Mouse (Mus musculus) lung, postnatal 10 days (tissue): Measurements from ENCODE around the gene Tbc1d32.
"Not testable (repeated sequence)": the region's sequence is repeated elsewhere in the genome, so short reads cannot be mapped to it uniquely, and the experiment has no call there.

Experiments used
- DNase-seq: peaks from one replicate; pipeline ENCODE4 v3.0.0; 2021

The Tbc1d32 gene

GRCm38 (mm10) chr10:56228568-56229209 is at the start of gene Tbc1d32:
Gene Tbc1d32 (minus strand): TSS chr10:56228689.
- peak; percentile 93 for DNase-seq

- no peak for DNase-seq
Observed at GRCm38 (mm10) chr10:56227771-56228275, 666 bp downstream of the Tbc1d32 start.

DNA sequence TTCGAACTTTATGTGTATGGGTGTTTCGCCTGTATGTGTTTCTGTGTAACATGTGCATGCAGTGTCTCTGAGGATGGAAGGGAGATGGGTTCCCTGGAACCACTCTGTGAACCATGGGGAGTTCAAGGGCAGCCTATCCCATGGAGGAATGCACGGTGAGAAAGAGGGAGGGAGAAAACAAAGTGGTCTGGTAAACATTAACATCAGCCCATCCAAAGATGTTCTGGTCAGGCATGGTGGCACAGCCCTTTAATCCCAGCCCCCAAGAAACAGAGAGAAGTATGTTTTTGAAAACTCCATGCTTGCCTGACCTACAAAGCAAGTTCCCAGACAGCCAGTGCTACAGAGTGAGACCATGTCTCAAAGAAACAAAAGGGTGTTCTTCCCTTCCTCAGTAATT is 12.7 kb downstream of the Tbc1d32 start:
- no peak for DNase-seq

GRCm38 (mm10) chr10:56210343-56210742 is 18.1 kb downstream of the Tbc1d32 start:
- no peak for DNase-seq

DNA sequence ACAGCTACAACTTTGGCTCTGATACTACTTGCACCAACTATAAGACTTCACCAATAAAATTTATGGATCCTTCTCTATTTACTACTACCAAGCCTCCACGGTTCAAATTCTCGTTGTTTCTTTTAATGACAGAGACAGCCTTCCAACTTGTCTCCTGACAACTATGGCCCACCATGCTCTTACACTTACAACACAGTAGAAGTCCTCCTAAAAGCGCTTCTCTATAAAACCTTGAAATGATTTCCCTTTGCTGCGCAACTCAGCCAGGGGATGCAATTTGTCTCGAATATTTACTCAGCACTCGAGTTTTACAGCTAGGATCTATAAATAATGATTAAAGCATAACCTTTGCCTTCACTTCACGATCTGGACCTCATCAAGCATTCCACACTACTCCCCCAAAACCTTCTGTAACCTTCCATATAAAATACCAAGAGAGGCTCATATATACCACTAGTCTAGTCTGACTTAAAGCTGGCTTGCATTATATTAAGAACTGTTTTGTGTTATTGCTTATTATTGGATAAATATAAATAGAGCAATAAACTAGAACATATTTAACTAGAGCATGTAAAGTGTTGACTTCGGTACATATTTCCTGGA is 21.6 kb downstream of the Tbc1d32 start:
- no peak for DNase-seq

- DNase-seq, result no peak
Observed at GRCm38 (mm10) chr10:56204348-56204747, 24.1 kb downstream of the Tbc1d32 start.

- no peak for DNase-seq
Observed at GRCm38 (mm10) chr10:56199902-56200301, 28.6 kb downstream of the Tbc1d32 start.

DNA sequence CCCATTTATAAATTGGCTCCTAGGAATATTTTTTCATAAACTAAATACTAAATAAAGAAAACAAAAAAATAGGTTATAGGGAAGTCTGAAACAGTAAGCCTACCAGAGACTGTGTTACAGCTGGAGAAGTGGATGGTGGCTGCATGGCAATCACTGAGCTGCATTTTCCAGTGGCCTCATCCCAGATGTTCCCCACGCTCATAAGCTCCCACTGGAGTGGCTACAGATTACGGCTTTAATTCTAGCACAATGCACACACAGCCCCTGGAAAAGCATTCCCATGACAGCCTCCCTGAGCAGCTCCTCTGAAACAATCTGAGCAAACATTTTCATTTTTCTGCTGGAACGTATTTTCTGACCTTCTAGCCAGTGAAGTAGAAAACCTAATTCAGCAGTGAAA is 29.8 kb downstream of the Tbc1d32 start:
- no peak for DNase-seq

GRCm38 (mm10) chr10:56194310-56194709 is 34.2 kb downstream of the Tbc1d32 start:
- no peak for DNase-seq

DNA sequence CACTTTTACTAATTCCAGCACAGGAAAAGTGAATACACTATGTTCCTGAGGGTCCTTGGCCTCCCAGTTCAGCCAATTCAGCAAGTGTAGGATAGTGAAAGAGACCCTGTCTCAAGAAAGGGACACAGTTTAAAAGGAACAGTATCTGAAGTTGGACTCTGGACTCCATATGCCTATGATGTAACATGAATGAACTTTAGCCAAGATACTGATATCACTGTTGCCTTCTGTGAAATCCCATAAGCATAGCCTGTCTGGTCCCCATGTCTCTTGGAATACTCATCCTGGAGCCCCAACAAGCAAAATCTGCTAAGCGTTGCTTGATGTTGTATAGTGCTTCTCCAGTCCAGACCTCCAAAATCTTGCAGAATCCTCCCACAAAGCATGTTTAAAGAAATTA is 46.8 kb downstream of the Tbc1d32 start:
- DNase-seq, result no peak

GRCm38 (mm10) chr10:56173184-56173583 is 55.3 kb downstream of the Tbc1d32 start:
- no peak for DNase-seq

GRCm38 (mm10) chr10:56167721-56168120 is 60.8 kb downstream of the Tbc1d32 start:
- not testable (repeated sequence) for DNase-seq

DNA sequence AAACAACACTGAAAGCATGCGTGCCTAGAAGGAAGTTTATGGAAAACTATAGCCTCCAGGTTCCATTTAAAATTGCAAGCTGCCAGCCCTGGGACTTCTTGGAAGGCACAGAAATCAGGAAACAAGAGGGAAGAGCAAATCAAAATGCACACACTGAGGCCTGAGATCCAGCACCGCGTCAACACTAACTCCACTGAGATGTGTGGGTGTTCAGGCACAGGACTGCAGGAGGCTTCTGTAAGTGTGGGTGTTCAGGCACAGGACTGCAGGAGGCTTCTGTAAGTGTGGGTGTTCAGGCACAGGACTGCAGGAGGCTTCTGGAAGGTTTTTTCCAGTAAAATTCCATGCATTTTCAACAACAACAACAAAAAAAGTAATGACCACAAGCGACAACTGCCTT is 62.7 kb downstream of the Tbc1d32 start:
- DNase-seq, result no peak

- DNase-seq, result no peak
Observed at GRCm38 (mm10) chr10:56164411-56164810, 64.1 kb downstream of the Tbc1d32 start.

DNA sequence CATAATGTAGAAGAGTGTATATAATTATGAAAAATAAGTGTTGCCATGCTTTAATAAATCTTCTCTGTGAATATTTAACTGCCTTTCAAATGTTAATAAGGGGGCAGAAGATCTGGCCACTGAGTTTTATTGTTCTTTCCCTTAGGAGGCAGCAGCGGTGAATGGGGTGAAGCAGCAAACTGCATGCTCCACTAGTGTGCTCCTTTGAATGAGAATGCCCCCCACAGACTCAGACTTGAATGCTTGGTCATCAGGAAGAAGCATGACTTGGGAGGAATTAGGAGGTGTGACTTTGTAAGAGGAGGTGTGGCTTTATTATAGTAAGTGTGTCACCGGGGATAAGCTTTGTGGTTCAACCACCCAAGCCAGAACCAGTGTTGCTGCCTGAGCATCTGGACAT is 69.7 kb downstream of the Tbc1d32 start:
- DNase-seq, result no peak

GRCm38 (mm10) chr10:56158207-56158606 is 70.3 kb downstream of the Tbc1d32 start:
- DNase-seq, result no peak

DNA sequence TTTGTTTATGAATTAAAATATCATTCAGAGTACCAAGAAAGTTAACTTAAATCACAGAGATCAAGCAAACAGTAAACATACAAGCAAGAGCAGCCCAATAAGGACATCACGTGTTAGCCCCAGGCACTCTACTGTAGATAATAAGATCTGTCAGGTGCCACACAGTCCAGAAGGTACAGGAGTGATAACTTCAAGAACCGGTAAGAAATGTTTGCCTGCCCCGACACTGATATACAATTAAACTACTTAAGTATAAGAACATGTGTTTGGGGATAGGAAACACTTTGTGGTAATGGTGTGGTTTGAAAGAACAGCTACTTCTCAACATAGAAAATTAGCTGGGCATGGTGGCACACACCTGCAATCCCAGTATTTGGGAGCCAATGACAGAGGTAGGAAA is 71.5 kb downstream of the Tbc1d32 start:
- no peak for DNase-seq

DNA sequence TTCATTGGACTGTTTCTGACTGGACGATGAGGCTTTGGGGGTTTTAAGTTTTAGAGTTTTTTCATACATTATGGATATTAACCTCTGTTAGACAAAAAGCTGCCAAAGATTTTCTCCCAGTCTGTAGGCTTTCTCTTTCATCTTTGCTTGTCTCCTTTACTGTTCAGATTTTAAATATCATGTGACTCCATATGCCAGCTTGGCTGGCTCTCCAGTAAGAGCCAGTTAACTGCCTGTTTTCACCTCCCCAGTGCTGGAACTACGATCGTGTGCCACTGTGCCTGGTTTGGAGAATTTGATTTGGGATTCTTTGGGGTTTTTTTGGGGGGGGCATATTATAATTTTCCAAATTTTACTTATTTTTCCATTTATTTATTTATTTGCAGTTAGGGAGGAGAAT is 79.6 kb downstream of the Tbc1d32 start:
- DNase-seq, result no peak

DNA sequence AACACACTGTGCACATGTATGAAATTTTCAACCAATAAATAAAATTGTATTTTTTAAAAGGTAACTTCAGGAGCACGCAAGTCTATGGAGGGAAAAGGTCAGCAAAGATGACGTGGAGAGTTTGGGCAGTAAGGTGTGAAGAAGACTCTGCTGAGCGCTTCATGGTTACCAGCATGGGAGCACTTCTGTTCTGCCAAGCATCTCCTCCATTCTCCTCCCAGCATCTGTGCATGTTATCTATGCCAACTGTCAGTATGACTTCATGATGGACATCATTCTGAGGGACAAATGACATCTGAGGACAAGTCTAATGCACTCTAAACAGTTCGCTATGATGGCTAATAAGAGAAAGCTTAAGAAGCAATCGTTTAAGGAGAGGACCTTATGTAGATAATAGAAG is 91.3 kb downstream of the Tbc1d32 start:
- DNase-seq, result no peak

- DNase-seq, result no peak
Observed at GRCm38 (mm10) chr10:56129642-56130041, 98.8 kb downstream of the Tbc1d32 start.

DNA sequence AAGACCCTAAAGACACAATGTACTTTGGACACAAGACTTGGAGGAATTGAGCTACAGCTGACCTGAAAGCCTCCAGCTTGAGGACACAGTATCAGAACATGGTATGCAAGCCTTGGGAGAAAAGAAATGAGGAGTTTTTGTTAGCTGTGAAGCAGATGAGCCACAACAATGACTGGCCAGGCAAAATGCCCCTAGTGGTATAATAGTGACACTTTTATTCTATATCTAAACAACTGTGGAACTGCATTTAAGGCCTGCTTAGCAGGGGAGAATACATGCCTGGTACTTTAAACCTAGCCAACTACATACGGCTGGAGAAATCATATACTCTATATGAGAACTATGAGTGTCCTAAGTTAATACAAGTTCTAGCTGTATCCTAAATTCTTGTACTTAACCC is 101.5 kb downstream of the Tbc1d32 start:
- no peak for DNase-seq

DNA sequence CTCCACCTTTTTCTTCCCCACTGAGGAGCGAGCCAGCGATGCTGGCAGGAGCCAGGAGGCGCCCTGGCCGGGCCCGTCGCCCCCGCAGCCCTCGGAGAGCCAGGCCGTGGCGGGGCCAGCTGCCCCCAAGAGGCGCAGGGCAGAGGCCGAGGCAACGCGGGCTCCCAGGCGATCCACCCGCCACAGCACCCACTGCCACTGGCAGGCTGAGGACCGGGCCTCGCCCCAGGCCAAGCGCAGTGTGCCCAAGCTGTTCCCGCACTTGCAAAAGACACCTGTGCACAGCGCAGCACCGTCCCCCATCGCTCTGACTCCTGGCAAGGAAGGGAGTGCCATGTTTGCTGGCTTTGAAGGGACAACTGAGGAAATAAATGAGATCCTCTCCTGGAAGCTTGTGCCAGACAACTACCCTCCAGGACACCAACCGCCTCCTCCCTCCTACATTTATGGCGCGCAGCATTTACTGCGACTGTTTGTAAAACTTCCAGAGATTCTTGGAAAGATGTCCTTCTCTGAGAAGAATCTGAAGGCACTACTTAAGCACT is 112.8 kb downstream of the Tbc1d32 start:
- DNase-seq, result peak; percentile 7

DNA sequence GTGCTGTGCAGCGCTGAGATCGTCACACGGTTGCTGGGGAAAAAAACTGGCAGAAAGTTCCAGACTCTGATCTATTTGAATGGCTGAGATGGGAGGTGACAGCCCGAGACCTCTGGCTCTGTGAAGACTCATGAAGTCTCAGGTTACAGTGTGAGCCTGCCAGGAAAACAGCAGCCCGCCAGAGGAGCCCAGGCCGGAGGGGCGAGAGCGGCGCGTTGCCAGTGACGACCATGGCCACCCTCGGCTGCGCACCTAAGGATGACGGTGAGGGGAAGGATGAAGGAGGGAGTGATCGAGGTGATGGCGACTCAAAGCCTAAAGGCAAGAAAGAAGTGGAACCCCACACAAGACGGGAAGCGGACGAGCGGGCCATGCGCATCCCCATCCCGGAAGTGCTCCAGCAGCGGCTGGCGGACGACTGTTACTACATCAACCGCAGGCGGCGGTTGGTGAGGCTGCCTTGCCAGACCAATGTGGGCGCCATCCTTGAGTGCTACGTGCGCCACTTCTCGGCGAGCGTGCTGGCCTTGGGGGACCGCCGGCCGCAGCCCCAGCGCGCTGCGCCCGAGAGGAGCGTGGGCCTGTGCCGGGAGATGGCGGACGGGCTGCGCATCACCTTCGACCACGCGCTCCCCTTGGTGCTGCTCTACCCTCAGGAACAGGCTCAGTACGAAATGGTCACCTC is 113.4 kb downstream of the Tbc1d32 start:
- DNase-seq, result peak; percentile 62

DNA sequence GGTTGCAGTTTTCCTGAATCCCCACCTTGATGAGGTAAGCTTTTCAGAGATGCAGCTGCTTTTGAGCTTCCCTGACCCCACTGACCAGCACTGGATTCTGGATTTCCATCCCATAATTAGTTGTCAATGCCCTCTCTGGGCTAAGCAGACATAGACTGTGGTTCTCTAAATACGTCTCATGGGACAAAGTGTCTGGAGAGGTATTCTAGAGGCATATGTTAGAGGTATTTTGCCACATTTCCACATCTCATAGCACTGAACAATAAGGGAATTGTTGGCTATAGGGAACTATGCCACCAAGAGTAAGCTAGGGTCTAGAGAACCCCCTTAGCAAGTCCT is 121.5 kb downstream of the Tbc1d32 start:
- DNase-seq, result no peak
